Mouse (Mus musculus): Measurements from ENCODE around the gene Slc39a11. TPM values are rescaled to one million over a fixed set of nuclear protein-coding genes. Genes with fewer than 3 reads are reported as not detected.

Slc39a11 gene
- polyA plus RNA-seq, 1 experiment from 2014 or later: 21.4 TPM

- Histone ChIP-seq H3K36me3 (peaks cover 59% of the 10 kb centered on the region), H3K27ac (no peak overlapping the region), H3K4me3 (no peak overlapping the region), H3K4me2 (replicated peaks) (no peak overlapping the region), H3K27me3 (no peaks in the 10 kb centered on the region), H3K9ac (no peak overlapping the region), H3K4me1 (peaks cover 31% of the 10 kb centered on the region), H3K9me3 (no peaks in the 10 kb centered on the region)
- WGBS: 93% methylated on average over 6 of the region's 6 CpGs
- ATAC-seq (ENCODE audit: insufficient number of reproducible peaks, insufficient read depth, low FRiP score, low TSS enrichment): no peak
These were observed 2.6 kb upstream of the Slc39a11 start for GRCm38 (mm10) chr11:113652516-113652915.

GRCm38 (mm10) chr11:113651907-113652273 is 2.0 kb upstream of the Slc39a11 start:
- H3K9me3 ChIP-seq: no peaks in the 10 kb centered on the region
- ATAC-seq (ENCODE audit: insufficient number of reproducible peaks, insufficient read depth, low FRiP score, low TSS enrichment): no peak
- peaks cover 31% of the 10 kb centered on the region for H3K4me1 ChIP-seq
- 43% methylated on average over 8 of the region's 8 CpGs for WGBS
- no peak overlapping the region for H3K4me2 ChIP-seq (replicated peaks)
- H3K27ac ChIP-seq: peak overlapping the region; percentile 32; the same call in 1 of the 2 replicates
- peaks cover 53% of the 10 kb centered on the region for H3K36me3 ChIP-seq
- no peak overlapping the region for H3K4me3 ChIP-seq
- H3K27me3 ChIP-seq: no peaks in the 10 kb centered on the region
- H3K9ac ChIP-seq: no peak overlapping the region

- peaks cover 48% of the 10 kb centered on the region for H3K36me3 ChIP-seq
These were observed 1.5 kb upstream of the Slc39a11 start for GRCm38 (mm10) chr11:113651206-113651906.

GRCm38 (mm10) chr11:113648690-113649352 is 1.1 kb downstream of the Slc39a11 start, which contains the start of gene Cog1:
Gene Cog1 (plus strand): TSS chr11:113649169.
- Histone ChIP-seq H3K27me3 (no peaks in the 10 kb centered on the region), H3K27ac (peak within 1 kb of the TSS; percentile 90), H3K4me1 (peaks cover 20% of the 10 kb centered on the region), H3K36me3 (peaks cover 22% of the 10 kb centered on the region), H3K4me3 (peak within 1 kb of the TSS; percentile 90), H3K9me3 (peaks cover 7% of the 10 kb centered on the region; the same call in 1 of the 2 replicates), H3K9ac (peak within 1 kb of the TSS; percentile 88), H3K4me2 (replicated peaks) (peak within 1 kb of the TSS; percentile 77)
- no peak for ATAC-seq (ENCODE audit: insufficient number of reproducible peaks, insufficient read depth, low FRiP score, low TSS enrichment)
- WGBS: 40% methylated on average over 26 of the region's 26 CpGs

More at GRCm38 (mm10) chr11:113651206-113651906, 1.5 kb upstream of the Slc39a11 start:
- Histone ChIP-seq H3K9me3 (no peaks in the 10 kb centered on the region), H3K9ac (no peak overlapping the region), H3K27ac (peak overlapping the region; percentile 32; the same call in 1 of the 2 replicates), H3K27me3 (no peaks in the 10 kb centered on the region), H3K4me1 (peaks cover 30% of the 10 kb centered on the region), H3K4me2 (replicated peaks) (no peak overlapping the region), H3K4me3 (no peak overlapping the region)
- no peak for ATAC-seq (ENCODE audit: insufficient number of reproducible peaks, insufficient read depth, low FRiP score, low TSS enrichment)
- WGBS: 70% methylated on average over 22 of the region's 22 CpGs

GRCm38 (mm10) chr11:113648152-113648551 is 1.7 kb downstream of the Slc39a11 start:
- H3K4me3 ChIP-seq: no peak overlapping the region
- WGBS: 4% methylated on average over 15 of the region's 15 CpGs
- no peak for ATAC-seq (ENCODE audit: insufficient number of reproducible peaks, insufficient read depth, low FRiP score, low TSS enrichment)
- H3K9me3 ChIP-seq: peaks cover 7% of the 10 kb centered on the region; the same call in 1 of the 2 replicates
- H3K9ac ChIP-seq: peak overlapping the region; percentile 7; the same call in 1 of the 2 replicates
- no peak overlapping the region for H3K27ac ChIP-seq
- peaks cover 16% of the 10 kb centered on the region for H3K36me3 ChIP-seq
- H3K4me2 ChIP-seq (replicated peaks): peak overlapping the region; percentile 32
- peaks cover 19% of the 10 kb centered on the region for H3K4me1 ChIP-seq
- no peaks in the 10 kb centered on the region for H3K27me3 ChIP-seq

- no peak overlapping the region for H3K4me3 ChIP-seq
- H3K36me3 ChIP-seq: no peaks in the 10 kb centered on the region
- no peak overlapping the region for H3K4me2 ChIP-seq (replicated peaks)
- peaks cover 7% of the 10 kb centered on the region; the same call in 1 of the 2 replicates for H3K9me3 ChIP-seq
- H3K27ac ChIP-seq: no peak overlapping the region
- peaks cover 12% of the 10 kb centered on the region for H3K4me1 ChIP-seq
- ATAC-seq (ENCODE audit: insufficient number of reproducible peaks, insufficient read depth, low FRiP score, low TSS enrichment): no peak
- 83% methylated on average over 3 of the region's 3 CpGs for WGBS
- H3K9ac ChIP-seq: no peak overlapping the region
- no peaks in the 10 kb centered on the region for H3K27me3 ChIP-seq
These were observed 4.7 kb downstream of the Slc39a11 start for GRCm38 (mm10) chr11:113645181-113645580.

- ATAC-seq (ENCODE audit: insufficient number of reproducible peaks, insufficient read depth, low FRiP score, low TSS enrichment): no peak
- WGBS: 86% methylated on average over 12 of the region's 12 CpGs
- Histone ChIP-seq H3K27ac (no peak overlapping the region), H3K36me3 (no peaks in the 10 kb centered on the region), H3K9ac (no peak overlapping the region), H3K27me3 (no peaks in the 10 kb centered on the region), H3K9me3 (0 out of 2 replicates have a peak, but pooled peaks cover 7% of the 10 kb centered on the region), H3K4me2 (replicated peaks) (no peak overlapping the region), H3K4me1 (no peaks in the 10 kb centered on the region), H3K4me3 (no peak overlapping the region)
These were observed 11.2 kb downstream of the Slc39a11 start for GRCm38 (mm10) chr11:113638680-113639079.

- Histone ChIP-seq H3K4me1 (no peaks in the 10 kb centered on the region), H3K27me3 (no peaks in the 10 kb centered on the region), H3K4me3 (no peak overlapping the region), H3K36me3 (no peaks in the 10 kb centered on the region), H3K9ac (no peak overlapping the region), H3K27ac (no peak overlapping the region), H3K9me3 (0 out of 2 replicates have a peak, but pooled peaks cover 4% of the 10 kb centered on the region), H3K4me2 (replicated peaks) (no peak overlapping the region)
- no peak for ATAC-seq (ENCODE audit: insufficient number of reproducible peaks, insufficient read depth, low FRiP score, low TSS enrichment)
- WGBS: 64% methylated on average over 10 of the region's 10 CpGs
These were observed 15.2 kb downstream of the Slc39a11 start for GRCm38 (mm10) chr11:113634699-113635121.

- Histone ChIP-seq H3K4me1 (no peaks in the 10 kb centered on the region), H3K9ac (no peak overlapping the region), H3K4me2 (replicated peaks) (no peak overlapping the region), H3K36me3 (no peaks in the 10 kb centered on the region), H3K4me3 (no peak overlapping the region), H3K27ac (no peak overlapping the region), H3K27me3 (no peaks in the 10 kb centered on the region), H3K9me3 (0 out of 2 replicates have a peak, but pooled peaks cover 4% of the 10 kb centered on the region)
- 86% methylated on average over 5 of the region's 5 CpGs for WGBS
- ATAC-seq (ENCODE audit: insufficient number of reproducible peaks, insufficient read depth, low FRiP score, low TSS enrichment): no peak
These were observed 16.5 kb downstream of the Slc39a11 start for GRCm38 (mm10) chr11:113633398-113633797.

- no peaks in the 10 kb centered on the region for H3K27me3 ChIP-seq
- no peaks in the 10 kb centered on the region for H3K36me3 ChIP-seq
- 80% methylated on average over 7 of the region's 7 CpGs for WGBS
- H3K9me3 ChIP-seq: no peaks in the 10 kb centered on the region
- H3K4me2 ChIP-seq (replicated peaks): no peak overlapping the region
- no peak overlapping the region for H3K9ac ChIP-seq
- no peak overlapping the region for H3K27ac ChIP-seq
- H3K4me1 ChIP-seq: no peaks in the 10 kb centered on the region
- H3K4me3 ChIP-seq: no peak overlapping the region
- no peak for ATAC-seq (ENCODE audit: insufficient number of reproducible peaks, insufficient read depth, low FRiP score, low TSS enrichment)
These were observed 17.6 kb downstream of the Slc39a11 start for GRCm38 (mm10) chr11:113632303-113632702.

- Histone ChIP-seq H3K9me3 (no peaks in the 10 kb centered on the region), H3K27me3 (no peaks in the 10 kb centered on the region), H3K4me3 (no peak overlapping the region), H3K4me2 (replicated peaks) (no peak overlapping the region), H3K4me1 (no peaks in the 10 kb centered on the region), H3K9ac (no peak overlapping the region), H3K36me3 (no peaks in the 10 kb centered on the region), H3K27ac (no peak overlapping the region)
- ATAC-seq (ENCODE audit: insufficient number of reproducible peaks, insufficient read depth, low FRiP score, low TSS enrichment): no peak
- WGBS: 81% methylated on average over 8 of the region's 8 CpGs
These were observed 18.0 kb downstream of the Slc39a11 start for GRCm38 (mm10) chr11:113631862-113632261.

- H3K27me3 ChIP-seq: no peaks in the 10 kb centered on the region
- no peaks in the 10 kb centered on the region for H3K4me1 ChIP-seq
- 83% methylated on average over 8 of the region's 8 CpGs for WGBS
- H3K4me3 ChIP-seq: no peak overlapping the region
- no peak overlapping the region for H3K9ac ChIP-seq
- H3K4me2 ChIP-seq (replicated peaks): no peak overlapping the region
- no peak overlapping the region for H3K27ac ChIP-seq
- H3K36me3 ChIP-seq: no peaks in the 10 kb centered on the region
- no peak for ATAC-seq (ENCODE audit: insufficient number of reproducible peaks, insufficient read depth, low FRiP score, low TSS enrichment)
- H3K9me3 ChIP-seq: no peaks in the 10 kb centered on the region
These were observed 18.6 kb downstream of the Slc39a11 start for GRCm38 (mm10) chr11:113631302-113631701.

All from embryonic facial prominence, embryonic 12.5 days (tissue).